Mouse (Mus musculus) cerebellum, adult 9-11 months (tissue): Measurements from ENCODE around the gene Acer3.
"Not testable (repeated sequence)": the region's sequence is repeated elsewhere in the genome, so short reads cannot be mapped to it uniquely, and the experiment has no call there.

Experiments
- DNase-seq: peaks from one replicate; pipeline ENCODE4 v3.0.0; 2022

Gene Acer3

GRCm38 (mm10) chr7:98276263-98276662, 44.7 kb downstream of the Acer3 start:
- no peak for DNase-seq

DNA sequence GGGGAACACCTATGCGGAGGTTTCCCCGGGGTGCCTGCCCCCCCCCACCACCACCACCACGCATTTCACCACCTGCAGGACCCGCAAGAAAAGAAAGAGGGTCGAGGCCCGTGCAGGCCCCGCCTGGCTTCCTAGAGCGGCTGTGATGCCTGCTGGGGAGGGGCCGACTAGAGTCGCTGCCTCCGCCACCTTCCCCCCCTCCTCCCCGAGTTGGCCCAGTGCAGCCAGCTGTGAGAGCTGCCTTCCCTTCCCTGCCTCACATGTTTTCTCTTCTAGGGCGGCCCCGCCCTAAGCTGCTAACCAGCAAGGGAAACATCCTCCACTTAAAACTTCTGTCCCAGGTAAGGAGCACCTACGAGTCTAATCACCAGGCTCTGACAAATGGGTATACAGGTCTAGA, 52.8 kb downstream of the Acer3 start:
- not testable (repeated sequence) for DNase-seq

DNA sequence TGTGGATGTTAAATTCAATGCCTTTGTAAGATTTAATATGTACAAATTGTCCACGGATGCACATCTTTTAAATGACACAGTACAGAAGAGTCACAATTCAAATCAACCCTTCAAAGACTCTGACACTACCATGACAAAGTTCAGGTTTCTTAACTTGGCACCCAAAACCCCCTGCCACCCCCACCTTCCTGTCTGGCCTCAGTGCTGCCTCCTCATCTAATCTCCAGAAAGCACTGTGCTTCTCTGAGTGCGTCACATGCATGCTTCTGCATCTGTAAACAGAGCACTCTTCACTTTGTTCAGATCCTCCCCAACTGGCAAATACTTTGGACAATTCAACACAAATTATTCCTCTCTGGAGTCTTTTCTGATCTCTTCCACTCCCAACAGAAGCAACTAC, 68.5 kb downstream of the Acer3 start:
- DNase-seq, result no peak

DNA sequence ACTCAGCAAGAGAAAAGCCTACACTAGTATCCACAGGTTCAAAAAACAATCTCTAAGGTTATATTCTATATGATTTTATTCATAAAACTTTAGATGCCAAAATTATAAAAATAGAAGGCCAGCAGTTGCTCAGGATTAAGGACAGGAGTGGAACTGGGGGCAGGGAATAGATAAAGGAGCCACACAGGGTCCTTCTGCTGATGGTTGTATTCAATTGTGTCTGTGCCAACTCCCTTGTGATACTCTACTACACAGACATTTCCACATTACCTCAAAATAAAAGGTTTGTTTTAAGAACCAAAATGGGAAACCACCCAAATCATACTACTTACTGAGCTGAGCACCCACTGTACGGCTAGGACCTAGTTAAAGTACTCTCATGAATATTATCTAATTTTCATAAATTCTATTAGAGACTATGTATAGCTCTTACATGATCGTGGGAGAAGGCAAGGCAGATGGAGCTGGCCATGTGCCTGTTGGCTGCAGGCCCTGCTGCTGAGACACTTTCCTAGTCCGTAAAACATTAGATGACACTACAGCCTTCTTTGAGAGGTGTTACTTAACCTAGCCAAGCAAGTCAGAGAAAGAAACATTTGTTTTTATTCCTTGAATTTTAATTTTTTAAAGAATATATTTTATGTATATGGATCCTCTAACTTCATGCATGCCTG, 84.2 kb downstream of the Acer3 start:
- peak; percentile 89 for DNase-seq

DNA sequence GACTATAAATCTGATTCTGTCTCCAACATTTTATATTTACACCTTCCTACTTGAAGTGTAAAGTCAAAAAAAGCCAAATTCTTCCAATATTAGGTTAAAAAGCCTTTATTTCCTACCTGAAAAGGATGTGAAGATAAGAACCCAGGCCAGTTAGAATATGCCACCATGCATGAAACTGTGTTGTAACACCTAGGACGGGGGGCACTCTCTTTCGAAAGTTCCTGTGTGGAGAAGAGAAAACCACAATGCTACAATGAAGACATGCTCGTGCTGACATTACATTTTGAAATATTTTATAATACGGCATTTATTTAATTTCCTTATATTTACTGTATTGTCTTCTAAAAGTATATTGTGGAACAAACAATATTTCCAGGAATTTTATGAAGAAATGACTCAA, 97.2 kb downstream of the Acer3 start:
- no peak for DNase-seq

DNA sequence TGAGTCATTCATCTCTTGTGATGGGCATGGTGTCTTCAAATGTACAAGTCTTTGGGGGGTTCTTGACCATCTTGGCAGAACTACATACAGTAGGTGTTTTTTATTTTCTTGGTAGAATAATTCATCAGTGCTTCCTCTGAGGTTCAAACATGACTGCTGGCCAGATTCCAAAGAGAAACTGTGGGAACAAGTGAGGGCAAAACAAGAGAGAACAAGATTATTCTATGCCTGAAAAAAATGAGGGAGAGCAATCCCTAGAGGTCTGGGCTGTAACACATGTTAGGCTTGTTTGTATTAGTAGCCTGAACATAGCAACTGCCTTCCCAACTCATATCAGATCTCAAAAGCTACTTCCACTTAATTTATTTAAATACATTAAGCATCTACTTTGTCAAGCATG, 104.3 kb downstream of the Acer3 start:
- DNase-seq, result no peak

- no peak for DNase-seq
These were observed 118.1 kb downstream of the Acer3 start for GRCm38 (mm10) chr7:98202946-98203345.

GRCm38 (mm10) chr7:98201493-98202028, 119.4 kb downstream of the Acer3 start:
- DNase-seq, result no peak

DNA sequence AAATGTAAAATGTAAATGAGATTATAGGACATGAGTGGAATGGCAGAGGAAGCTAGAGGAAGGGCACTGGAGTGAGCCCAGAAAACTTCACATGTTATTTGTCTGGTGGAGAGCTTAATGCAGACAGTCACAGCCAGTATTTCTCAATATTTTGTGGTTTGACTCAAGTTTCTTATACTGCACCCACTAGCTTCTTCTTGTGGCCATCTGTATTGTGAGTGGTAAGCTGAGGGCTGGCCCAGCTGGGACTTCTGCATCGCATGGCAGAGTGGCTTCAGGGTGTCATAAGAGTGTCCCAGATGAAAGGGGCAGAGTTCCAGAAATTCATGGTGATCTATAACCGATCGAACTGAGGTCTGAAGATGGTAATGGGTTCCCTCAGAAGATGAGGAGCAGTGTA, 120.6 kb downstream of the Acer3 start:
- no peak for DNase-seq

DNA sequence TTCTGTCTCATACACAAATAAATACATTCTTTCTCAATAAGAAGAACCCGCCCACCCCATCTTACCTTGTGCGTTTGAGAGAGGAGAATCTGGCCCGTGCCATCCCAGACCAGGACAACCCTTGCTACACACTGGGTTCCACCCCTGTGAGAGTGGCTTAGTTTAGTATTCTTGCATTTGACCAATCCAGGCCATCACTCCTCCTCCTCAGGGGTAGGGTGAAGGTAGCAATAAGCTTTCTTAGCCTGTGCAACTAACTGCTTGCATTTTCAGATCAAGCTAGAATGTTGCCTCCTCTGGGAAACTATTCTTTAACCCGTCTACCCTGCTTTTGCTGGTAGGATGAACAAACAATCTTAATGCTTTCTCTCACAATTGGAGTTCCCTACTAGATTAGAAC, 121.6 kb downstream of the Acer3 start, which contains the start of gene B3gnt6:
Gene B3gnt6 (minus strand): TSS at position 101 of the 400 bp plus-strand sequence.
- no peak for DNase-seq

GRCm38 (mm10) chr7:98195151-98195801, 125.7 kb downstream of the Acer3 start:
- DNase-seq, result no peak

DNA sequence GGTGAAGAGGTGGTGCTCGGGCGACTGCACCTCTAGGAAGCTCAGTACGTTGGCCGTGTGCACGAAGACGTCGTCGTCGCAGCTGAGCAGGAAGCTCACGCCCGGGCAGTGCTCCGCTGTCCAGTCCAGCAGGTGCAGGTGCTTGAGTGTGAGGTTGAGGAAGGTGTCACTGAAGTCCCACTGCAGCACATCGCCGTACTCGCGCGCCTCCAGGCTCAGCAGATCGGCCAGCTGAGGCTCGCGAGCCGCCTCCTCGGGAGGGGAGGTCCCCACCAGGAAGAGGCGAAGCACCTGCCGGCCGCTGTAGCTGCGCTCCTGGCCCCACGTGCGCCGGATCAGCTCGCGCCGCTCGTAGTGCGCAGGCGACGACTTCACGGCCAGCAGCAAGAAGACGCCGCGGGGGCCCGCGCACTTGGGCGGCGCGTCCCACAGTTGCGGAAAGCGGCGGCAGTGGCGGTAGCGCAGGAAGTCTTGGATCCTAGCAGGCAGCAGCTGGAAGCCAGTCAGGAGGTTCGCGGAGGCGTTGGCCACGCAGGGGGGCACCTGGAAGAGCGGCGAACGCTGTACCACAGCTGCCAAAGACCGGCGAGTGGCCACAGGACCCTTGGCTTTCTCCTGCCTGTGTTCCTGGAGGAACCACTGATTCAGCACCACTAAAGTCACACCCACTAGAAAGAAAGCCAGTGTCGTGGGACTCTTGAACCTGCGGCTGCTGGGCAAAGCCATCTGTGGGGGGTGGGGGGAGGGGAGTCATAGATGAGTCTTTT, 126.8 kb downstream of the Acer3 start:
- DNase-seq, result no peak

DNA sequence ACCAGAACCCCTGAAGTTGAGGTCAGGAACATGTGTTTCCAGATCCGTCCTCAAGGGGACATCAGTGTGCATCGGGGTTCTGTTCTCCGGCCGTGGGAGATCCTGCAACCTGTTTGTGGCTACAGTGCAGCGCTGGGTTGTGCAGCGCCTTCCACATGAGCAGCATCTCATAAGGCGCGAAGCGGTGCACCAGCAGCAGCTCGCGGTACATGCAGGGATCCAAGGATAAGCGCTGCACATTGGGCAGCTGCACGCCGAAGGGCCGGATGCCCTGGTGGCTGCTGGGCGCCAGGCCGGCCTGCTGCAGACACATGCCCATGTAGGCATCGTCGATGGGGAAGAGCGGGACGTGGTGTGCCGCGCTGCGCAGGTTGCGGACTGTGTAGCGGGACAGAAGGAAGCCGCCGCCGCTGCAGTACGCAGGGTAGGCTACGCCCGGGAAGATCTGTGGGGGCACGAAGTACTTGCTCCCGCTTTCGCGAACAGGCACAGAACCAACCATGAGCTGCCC, 127.4 kb downstream of the Acer3 start:
- no peak for DNase-seq

DNA sequence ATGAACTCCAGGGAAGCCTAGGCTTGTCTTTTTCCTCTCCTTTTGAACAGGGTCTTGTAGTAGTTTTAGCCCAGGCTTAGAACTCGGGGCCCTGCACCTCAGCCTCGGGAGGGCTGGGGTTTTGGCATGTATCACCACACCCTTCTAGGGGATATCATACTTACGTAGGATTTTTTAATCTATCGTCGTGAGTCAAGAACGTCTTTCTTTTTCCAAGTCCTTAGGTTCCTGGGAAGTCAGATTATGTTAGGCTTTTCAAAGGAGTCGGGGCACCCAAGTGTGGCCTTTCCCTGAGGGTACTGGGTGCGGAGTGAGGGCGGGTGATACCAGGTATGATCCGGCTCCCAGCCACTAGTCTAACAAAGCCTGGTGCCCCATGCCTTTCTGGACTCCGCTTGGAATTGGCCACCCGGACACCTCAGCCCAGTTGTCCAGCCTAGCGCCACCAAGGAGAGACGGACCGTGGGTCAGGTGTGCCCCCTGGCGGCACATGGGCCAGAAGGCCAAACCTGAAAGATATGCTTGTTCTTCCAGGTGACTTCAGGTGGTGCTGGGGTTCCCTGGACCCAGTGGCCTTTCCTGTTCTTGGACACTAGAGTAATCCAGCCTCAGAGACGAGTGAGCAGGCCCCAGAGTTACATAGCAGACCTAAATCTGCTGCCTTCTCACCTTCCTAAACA, 129.3 kb downstream of the Acer3 start:
- DNase-seq, result no peak

- no peak for DNase-seq
These were observed 130.4 kb downstream of the Acer3 start for GRCm38 (mm10) chr7:98190578-98190977.

- no peak for DNase-seq
These were observed 131.3 kb downstream of the Acer3 start for GRCm38 (mm10) chr7:98189745-98190144.

GRCm38 (mm10) chr7:98188680-98189079, 132.3 kb downstream of the Acer3 start:
- no peak for DNase-seq

DNA sequence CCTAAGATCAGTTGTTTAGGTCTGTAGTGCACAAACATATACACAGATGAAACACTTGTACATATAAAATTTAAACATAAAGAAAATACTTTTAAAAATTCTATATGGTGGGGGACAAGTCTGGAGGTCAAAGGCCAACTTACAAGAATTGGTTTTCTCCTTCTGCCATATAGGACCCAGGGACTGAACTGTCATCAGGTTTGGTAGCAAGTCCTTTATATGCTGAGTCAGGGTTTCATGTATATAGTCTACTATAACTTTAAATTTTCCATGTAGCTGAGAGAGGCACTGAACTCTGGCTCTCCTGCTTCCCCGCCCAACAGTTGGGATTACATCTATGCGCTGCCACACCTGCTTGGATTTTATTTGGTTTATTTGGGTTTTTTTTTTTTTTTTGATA, 132.8 kb downstream of the Acer3 start:
- no peak for DNase-seq

DNA sequence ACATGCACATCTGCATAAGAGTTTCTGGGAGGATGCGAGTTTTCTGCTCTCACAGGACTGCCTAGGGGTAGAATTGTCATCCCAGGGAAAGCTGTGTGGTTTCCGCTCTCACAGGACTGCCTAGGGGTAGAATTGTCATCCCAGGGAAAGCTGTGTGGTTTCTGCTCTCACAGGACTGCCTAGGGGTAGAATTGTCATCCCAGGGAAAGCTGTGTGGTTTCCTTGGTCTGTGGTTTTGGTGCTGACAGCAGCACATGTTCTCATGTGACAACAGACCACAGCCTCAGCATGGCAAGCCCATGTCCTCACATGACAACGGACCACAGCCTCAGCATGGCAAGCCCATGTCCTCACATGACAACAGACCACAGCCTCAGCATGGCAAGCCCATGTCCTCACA, 133.7 kb downstream of the Acer3 start:
- not testable (repeated sequence) for DNase-seq

- no peak for DNase-seq
These were observed 134.4 kb downstream of the Acer3 start for GRCm38 (mm10) chr7:98186637-98187036.

GRCm38 (mm10) chr7:98185326-98185725, 135.7 kb downstream of the Acer3 start:
- DNase-seq, result no peak

- DNase-seq, result no peak
These were observed 142.3 kb downstream of the Acer3 start for GRCm38 (mm10) chr7:98178560-98179231.
